Mouse (Mus musculus): Measurements from ENCODE around the gene Tlx2.

GRCm38 (mm10) chr6:83023008-83023407 lies 47.1 kb downstream of the Tlx2 start:
- TF ChIP-seq POLR2A (IDR thresholded peaks at IDR 0.05; ENCODE audit: insufficient read length, low read depth) (no peak), MAX (IDR thresholded peaks at IDR 0.05; ENCODE audit: low read depth) (no peak), REST (IDR thresholded peaks at IDR 0.05; ENCODE audit: insufficient read depth, insufficient read length) (no peak), USF1 (IDR thresholded peaks at IDR 0.05; ENCODE audit: low read depth) (no peak), E2F4 (IDR thresholded peaks at IDR 0.05; ENCODE audit: insufficient read depth) (no peak), SRF (IDR thresholded peaks at IDR 0.05; ENCODE audit: control insufficient read depth, insufficient read length, low read depth) (no peak), TCF12 (IDR thresholded peaks at IDR 0.05; ENCODE audit: insufficient read depth, poor library complexity, severe bottlenecking) (no peak), POLR2AphosphoS2 (IDR thresholded peaks at IDR 0.05; ENCODE audit: insufficient read length, low read depth) (no peak), MYOD1 (IDR thresholded peaks at IDR 0.05; ENCODE audit: control insufficient read depth in 1 of 3, insufficient read length in 2 of 3, low read depth in 2 of 3) (no peak), CEBPB (IDR thresholded peaks at IDR 0.05; ENCODE audit: insufficient read depth, poor library complexity, severe bottlenecking) (no peak), MYOG (IDR thresholded peaks at IDR 0.05; ENCODE audit: control insufficient read depth in 1 of 3, insufficient read depth in 1 of 3, insufficient read length in 2 of 3, low read depth in 2 of 3) (no peak)
